Mouse (Mus musculus) embryonic facial prominence, embryonic 13.5 days (tissue): ENCODE measurements around the gene N4bp3. TPM values are rescaled to one million over a fixed set of nuclear protein-coding genes. Genes with fewer than 3 reads are reported as not detected.

Experiments used
- ATAC-seq: fragments of 200-750 bp; cut with Nextera tagmentation; 2 replicates; pipeline ENCODE4 v1.8.0; 2017; ENCODE audit warnings: low read depth; ENCODE audit not compliant: insufficient number of reproducible peaks, insufficient read depth, low FRiP score, low TSS enrichment
- H3K27ac ChIP-seq: fragments of 300-500 bp; sonication (generic); 2 replicates; pipeline ENCODE4 v1.5.1; 2015; ENCODE audit warnings: moderate library complexity, mild to moderate bottlenecking, inconsistent platforms
- H3K27me3 ChIP-seq: fragments of 300-500 bp; sonication (generic); 2 replicates; pipeline ENCODE4 v1.6.1; 2015; ENCODE audit warnings: mild to moderate bottlenecking, inconsistent platforms
- H3K36me3 ChIP-seq: fragments of 300-500 bp; sonication (generic); 2 replicates; pipeline ENCODE4 v1.6.1; 2015; ENCODE audit warnings: mild to moderate bottlenecking, inconsistent platforms
- H3K4me1 ChIP-seq: fragments of 300-500 bp; sonication (generic); 2 replicates; pipeline ENCODE4 v1.6.1; 2015; ENCODE audit warnings: inconsistent platforms
- H3K4me2 ChIP-seq: fragments of 300-500 bp; sonication (generic); 2 replicates; pipeline ENCODE4 v1.6.1; 2015; ENCODE audit warnings: moderate library complexity, mild to moderate bottlenecking, inconsistent platforms
- H3K4me3 ChIP-seq: fragments of 300-500 bp; sonication (generic); 2 replicates; pipeline ENCODE4 v1.5.1; 2015; ENCODE audit warnings: mild to moderate bottlenecking, inconsistent platforms
- H3K9ac ChIP-seq: fragments of 300-500 bp; sonication (generic); 2 replicates; pipeline ENCODE4 v1.6.1; 2015; ENCODE audit warnings: mild to moderate bottlenecking, inconsistent platforms
- H3K9me3 ChIP-seq: fragments of 300-500 bp; sonication (generic); 2 replicates; pipeline ENCODE4 v1.6.1; 2016; ENCODE audit warnings: inconsistent platforms
- WGBS: fragments of 180-500 bp; shearing (Covaris S2); methylation state at CpG from one replicate; pipeline ENCODE4 v1.1.7; 2015; ENCODE audit warnings: mixed read lengths; 5-methylcytosine and 5-hydroxymethylcytosine counted together
- polyA plus RNA-seq: library from polyadenylated mRNA; unstranded; fragments of >200 nt; fragmentation: Nextera tagmentation; extraction: Ambion mirVana; gene quantifications from 2 replicates; pipeline ENCODE4 v1.2.1, GENCODE M21; 2015

N4bp3 gene
- polyA plus RNA-seq, 1 experiment from 2014 or later, result 21.2 TPM

GRCm38 (mm10) chr11:51650261-51650660, 381 bp downstream of the N4bp3 start:
- Histone ChIP-seq H3K9me3 (no peaks in the 10 kb centered on the region), H3K9ac (peak overlapping the region; percentile 81), H3K4me1 (peaks cover 40% of the 10 kb centered on the region), H3K27ac (peak overlapping the region; percentile 66), H3K36me3 (peaks cover 7% of the 10 kb centered on the region), H3K4me2 (peak overlapping the region; percentile 97), H3K27me3 (peaks cover 15% of the 10 kb centered on the region), H3K4me3 (peak overlapping the region; percentile 67)
- ATAC-seq, result no peak
- under 1% methylated on average over 30 of the region's 30 CpGs for WGBS

- H3K9me3 ChIP-seq, result no peaks in the 10 kb centered on the region
- no peak for ATAC-seq
- H3K4me1 ChIP-seq, result peaks cover 36% of the 10 kb centered on the region
- H3K27me3 ChIP-seq, result peaks cover 15% of the 10 kb centered on the region
- peak overlapping the region; percentile 67 for H3K4me3 ChIP-seq
- H3K27ac ChIP-seq, result peak overlapping the region; percentile 28; the same call in 1 of the 2 replicates
- WGBS, result 5% methylated on average over 7 of the region's 7 CpGs
- peaks cover 11% of the 10 kb centered on the region for H3K36me3 ChIP-seq
- peak overlapping the region; percentile 97 for H3K4me2 ChIP-seq
- H3K9ac ChIP-seq, result peak overlapping the region; percentile 81
Measured at GRCm38 (mm10) chr11:51649889-51650199, 798 bp downstream of the N4bp3 start.

GRCm38 (mm10) chr11:51649111-51649888, 1.3 kb downstream of the N4bp3 start:
- H3K4me3 ChIP-seq, result peak overlapping the region; percentile 67
- H3K9ac ChIP-seq, result peak overlapping the region; percentile 81
- 28% methylated on average over 11 of the region's 11 CpGs for WGBS
- ATAC-seq, result no peak
- H3K27ac ChIP-seq, result peak overlapping the region; percentile 28; the same call in 1 of the 2 replicates
- H3K9me3 ChIP-seq, result no peaks in the 10 kb centered on the region
- H3K27me3 ChIP-seq, result peaks cover 15% of the 10 kb centered on the region
- H3K4me2 ChIP-seq, result peak overlapping the region; percentile 97
- peaks cover 31% of the 10 kb centered on the region for H3K4me1 ChIP-seq
- peaks cover 16% of the 10 kb centered on the region for H3K36me3 ChIP-seq

DNA sequence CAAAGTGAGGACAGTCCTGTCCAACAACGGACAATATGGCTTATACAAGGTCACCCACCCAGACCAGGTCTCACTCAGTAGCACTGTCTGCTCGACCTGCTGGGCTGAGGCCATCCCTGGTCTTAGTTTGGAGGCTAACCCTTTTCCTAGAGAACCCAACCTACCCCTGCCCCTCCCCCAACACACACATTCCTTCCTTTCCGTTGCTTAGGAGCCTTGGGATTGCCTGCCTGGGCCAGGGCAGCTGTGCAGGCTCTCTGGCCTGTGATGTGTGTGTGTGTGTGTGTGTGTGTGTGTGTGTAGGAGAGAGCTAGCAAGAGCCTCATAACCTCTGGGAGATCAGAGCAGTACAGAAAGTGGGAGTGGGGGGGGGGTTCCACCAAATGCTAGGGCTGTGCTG, 2.1 kb downstream of the N4bp3 start:
- no peak for ATAC-seq
- Histone ChIP-seq H3K4me1 (peaks cover 34% of the 10 kb centered on the region), H3K4me2 (peak overlapping the region; percentile 97), H3K27me3 (peaks cover 15% of the 10 kb centered on the region), H3K4me3 (no peak overlapping the region), H3K9me3 (no peaks in the 10 kb centered on the region), H3K9ac (peak overlapping the region; percentile 81; the same call in 1 of the 2 replicates), H3K27ac (0 out of 2 replicates have a peak overlapping the region, but pooled peaks have one; percentile 28), H3K36me3 (peaks cover 23% of the 10 kb centered on the region)
- 12% methylated on average over 3 of the region's 3 CpGs for WGBS

DNA sequence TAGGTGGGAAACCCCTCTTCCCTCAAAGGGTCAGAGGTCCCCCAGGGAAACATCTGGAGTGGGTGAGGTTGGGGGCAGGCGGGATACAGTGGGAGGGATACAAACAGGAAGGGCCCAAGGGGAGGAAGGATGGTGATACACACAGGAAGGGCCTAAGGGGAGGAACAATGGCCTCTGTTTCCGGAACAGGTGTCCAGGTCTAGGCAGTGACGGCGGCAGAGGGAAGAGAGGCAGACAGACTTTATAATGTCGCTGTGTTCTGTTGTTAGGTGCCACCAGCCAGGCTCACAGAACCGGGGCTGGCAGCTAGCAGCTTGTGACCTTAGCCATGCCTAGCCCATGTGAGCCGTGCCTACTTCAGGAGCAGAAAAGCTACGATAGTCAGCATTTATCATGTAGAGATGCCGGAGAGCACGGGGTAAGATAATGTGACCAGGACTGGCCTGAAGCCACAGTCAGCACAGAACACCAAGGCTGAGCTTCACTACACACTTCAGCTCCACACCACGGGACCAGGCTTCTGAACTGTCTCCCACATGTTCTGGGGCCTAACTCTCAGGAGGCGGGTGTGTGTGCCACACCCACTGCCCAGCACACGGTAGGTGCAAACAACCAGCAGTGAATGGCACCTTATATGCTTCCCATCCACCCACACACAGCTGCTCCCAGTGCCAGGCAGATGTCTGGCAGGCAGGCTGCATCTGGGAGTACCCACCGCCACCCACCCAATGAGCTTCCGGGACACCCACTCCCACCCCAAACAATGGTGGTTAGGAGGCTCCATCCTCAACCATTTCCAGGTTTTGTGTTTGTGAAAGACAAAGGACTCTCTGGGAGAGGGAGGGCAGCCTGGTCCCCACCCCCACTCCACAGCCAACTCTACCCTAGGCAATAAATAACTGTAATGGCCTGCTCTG, 3.6 kb downstream of the N4bp3 start:
- 61% methylated on average over 15 of the region's 15 CpGs for WGBS
- Histone ChIP-seq H3K4me2 (no peak overlapping the region), H3K9ac (no peak overlapping the region), H3K27me3 (peaks cover 15% of the 10 kb centered on the region), H3K36me3 (peaks cover 34% of the 10 kb centered on the region), H3K4me3 (no peak overlapping the region), H3K27ac (peak overlapping the region; percentile 51), H3K9me3 (no peaks in the 10 kb centered on the region), H3K4me1 (peaks cover 39% of the 10 kb centered on the region)
- ATAC-seq, result no peak

DNA sequence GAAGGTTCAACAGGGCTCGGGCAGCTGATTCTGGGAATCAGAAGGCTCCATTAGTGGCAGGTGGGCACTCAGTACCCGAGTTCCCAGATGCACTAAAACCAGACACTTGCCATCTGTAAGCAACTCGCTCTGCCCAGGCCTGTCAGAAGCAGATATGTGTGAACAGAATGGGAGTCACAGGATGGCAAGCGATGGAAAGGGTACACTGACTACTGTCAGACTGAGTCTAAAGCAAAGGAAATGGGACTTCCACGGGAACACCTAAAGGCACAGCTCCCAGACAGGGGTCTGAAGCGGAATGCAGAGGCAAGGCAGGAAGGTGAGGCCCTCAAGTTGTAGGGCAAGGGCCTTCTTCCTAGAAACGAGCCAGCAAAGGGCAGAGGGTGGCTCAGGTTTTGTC, 4.4 kb downstream of the N4bp3 start:
- Histone ChIP-seq H3K4me2 (no peak overlapping the region), H3K4me1 (peaks cover 39% of the 10 kb centered on the region), H3K4me3 (no peak overlapping the region), H3K36me3 (peaks cover 34% of the 10 kb centered on the region), H3K27me3 (peaks cover 15% of the 10 kb centered on the region), H3K9ac (peak overlapping the region; percentile 36; the same call in 1 of the 2 replicates), H3K27ac (no peak overlapping the region; the same call in 1 of the 2 replicates), H3K9me3 (no peaks in the 10 kb centered on the region)
- whole genome bisulfite sequencing, result 73% methylated on average over 7 of the region's 7 CpGs
- ATAC-seq, result no peak

DNA sequence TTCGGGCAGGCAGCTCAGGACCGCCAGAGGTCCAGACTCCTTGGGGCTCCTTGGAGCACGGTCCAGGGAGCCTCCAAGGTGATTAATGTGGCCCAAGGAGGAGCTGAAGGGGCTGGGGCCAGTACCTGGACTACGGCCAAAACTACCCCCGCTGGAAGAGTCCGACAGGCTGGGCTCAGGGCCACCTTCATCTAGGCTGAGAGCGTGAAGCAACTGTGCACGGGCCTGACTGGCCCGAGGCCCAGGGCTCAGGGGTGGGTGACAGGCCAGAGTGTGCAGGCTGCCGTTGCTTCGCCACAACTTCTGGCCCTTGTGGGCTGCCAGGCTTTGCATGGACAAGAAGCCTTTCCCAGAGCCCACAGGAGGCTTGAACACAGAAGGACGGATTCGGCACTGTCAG, 5.3 kb downstream of the N4bp3 start:
- Histone ChIP-seq H3K4me2 (no peak overlapping the region), H3K9me3 (no peaks in the 10 kb centered on the region), H3K4me1 (peaks cover 36% of the 10 kb centered on the region), H3K9ac (no peak overlapping the region), H3K4me3 (no peak overlapping the region), H3K36me3 (peaks cover 34% of the 10 kb centered on the region), H3K27me3 (peaks cover 14% of the 10 kb centered on the region), H3K27ac (no peak overlapping the region)
- ATAC-seq, result no peak
- 88% methylated on average over 13 of the region's 13 CpGs for WGBS

DNA sequence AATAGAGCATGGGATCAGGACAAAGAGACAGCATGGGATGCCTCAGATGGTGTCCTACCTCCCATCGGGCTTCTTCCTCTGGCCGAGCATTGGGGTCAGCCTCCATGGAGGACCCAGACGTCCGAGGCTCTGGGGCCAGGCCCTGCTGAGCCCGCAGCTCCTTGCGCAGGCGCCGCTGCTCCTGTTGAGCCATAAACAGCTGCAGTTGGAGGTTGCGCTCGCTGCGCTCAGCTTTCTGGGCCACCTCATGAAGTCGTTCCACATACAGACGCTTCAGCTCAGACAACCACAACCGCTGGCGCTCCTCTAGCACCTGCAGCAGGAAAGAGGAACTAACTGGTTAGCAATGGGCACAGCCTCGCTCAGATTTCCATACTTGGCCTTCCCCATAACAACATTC, 6.4 kb downstream of the N4bp3 start:
- Histone ChIP-seq H3K36me3 (peaks cover 34% of the 10 kb centered on the region), H3K27me3 (peaks cover 4% of the 10 kb centered on the region; the same call in 1 of the 2 replicates), H3K4me3 (no peak overlapping the region), H3K27ac (peak overlapping the region; percentile 60), H3K4me1 (peaks cover 26% of the 10 kb centered on the region), H3K4me2 (peak overlapping the region; percentile 7; the same call in 1 of the 2 replicates), H3K9ac (peak overlapping the region; percentile 28; the same call in 1 of the 2 replicates), H3K9me3 (no peaks in the 10 kb centered on the region)
- WGBS, result 74% methylated on average over 16 of the region's 16 CpGs
- ATAC-seq, result no peak

- Histone ChIP-seq H3K9ac (peak overlapping the region; percentile 28), H3K27ac (peak overlapping the region; percentile 60), H3K4me3 (no peak overlapping the region), H3K27me3 (no peaks in the 10 kb centered on the region), H3K4me1 (peaks cover 21% of the 10 kb centered on the region), H3K4me2 (peak overlapping the region; percentile 7; the same call in 1 of the 2 replicates), H3K9me3 (no peaks in the 10 kb centered on the region), H3K36me3 (peaks cover 34% of the 10 kb centered on the region)
- ATAC-seq, result no peak
- 50% methylated on average over 15 of the region's 15 CpGs for WGBS
Measured at GRCm38 (mm10) chr11:51643761-51644160, 6.9 kb downstream of the N4bp3 start.

GRCm38 (mm10) chr11:51643202-51643601, 7.4 kb downstream of the N4bp3 start:
- WGBS, result 78% methylated on average over 9 of the region's 9 CpGs
- Histone ChIP-seq H3K4me3 (no peak overlapping the region), H3K27ac (peak overlapping the region; percentile 60), H3K4me1 (peaks cover 17% of the 10 kb centered on the region), H3K4me2 (0 out of 2 replicates have a peak overlapping the region, but pooled peaks have one; percentile 7), H3K27me3 (no peaks in the 10 kb centered on the region), H3K9ac (peak overlapping the region; percentile 28), H3K36me3 (peaks cover 34% of the 10 kb centered on the region), H3K9me3 (no peaks in the 10 kb centered on the region)
- ATAC-seq, result no peak

DNA sequence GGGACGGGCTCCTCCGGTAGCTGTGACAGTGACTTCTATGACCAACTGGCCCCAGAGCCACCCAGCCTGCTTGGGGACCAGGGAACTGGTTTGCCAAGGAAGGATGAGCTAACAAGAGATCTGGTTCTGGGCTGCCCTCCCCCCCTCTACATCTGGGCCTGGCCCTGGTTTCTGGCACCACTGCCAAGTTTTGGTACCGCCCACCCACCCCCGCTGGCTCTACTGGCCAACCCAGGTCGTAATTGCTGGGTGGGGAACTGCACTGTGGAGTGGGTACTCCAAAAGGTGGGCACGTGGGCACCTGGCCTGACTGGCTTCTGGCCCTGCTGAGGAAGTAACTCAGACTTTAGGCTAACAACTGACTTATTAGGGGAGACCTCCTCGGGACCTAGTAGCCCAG, 9.9 kb downstream of the N4bp3 start:
- no peaks in the 10 kb centered on the region for H3K9me3 ChIP-seq
- peaks cover 32% of the 10 kb centered on the region for H3K36me3 ChIP-seq
- H3K27ac ChIP-seq, result no peak overlapping the region
- H3K9ac ChIP-seq, result no peak overlapping the region
- H3K4me3 ChIP-seq, result no peak overlapping the region
- 81% methylated on average over 7 of the region's 7 CpGs for WGBS
- H3K27me3 ChIP-seq, result no peaks in the 10 kb centered on the region
- no peak for ATAC-seq
- peaks cover 20% of the 10 kb centered on the region for H3K4me1 ChIP-seq
- no peak overlapping the region for H3K4me2 ChIP-seq
